Mouse (Mus musculus) ovary, adult 10 weeks (tissue): ENCODE data around the gene Gm5157. TPM values are rescaled to one million over a fixed set of nuclear protein-coding genes. Genes with fewer than 3 reads are reported as not detected.

Experiments
- polyA plus RNA-seq: library from polyadenylated mRNA; stranded (reverse); fragments of 350-450 nt; fragmentation: Illumina TruSeq; extraction: RNeasy Lipid Tissue Mini Kit (QIAGEN cat#74804); gene quantifications from one replicate; pipeline ENCODE4 v1.2.3, GENCODE M21; 2014

Gm5157 gene
- not detected for polyA plus RNA-seq

GRCm38 (mm10) chr7:21190323-21190722 lies at the start of gene Gm5157:
TSS of gene Gm5157 (minus strand) at chr7:21190423.

GRCm38 (mm10) chr7:21161885-21162284 lies 28.3 kb downstream of the Gm5157 start, which contains the start of gene Vmn1r123:
TSS of gene Vmn1r123 (plus strand) at chr7:21162185.

Other genes starting within 250 kb of the Gm5157 start
- gene Vmn1r119, start 178.0 kb downstream of the Gm5157 start, polyA plus RNA-seq = not detected
- gene Vmn1r120, start 136.6 kb downstream of the Gm5157 start, polyA plus RNA-seq = not detected
- gene Vmn1r121, start 91.9 kb downstream of the Gm5157 start, polyA plus RNA-seq = not detected
- gene Vmn1r122, start 56.3 kb downstream of the Gm5157 start, polyA plus RNA-seq = not detected
- gene Vmn1r123, start 28.2 kb downstream of the Gm5157 start, polyA plus RNA-seq = not detected
- gene Vmn1r124, start 70.2 kb upstream of the Gm5157 start, polyA plus RNA-seq = not detected
- not detected for gene Vmn1r125, start 81.8 kb upstream of the Gm5157 start, polyA plus RNA-seq
- gene Vmn1r126, start 111.0 kb upstream of the Gm5157 start, polyA plus RNA-seq = not detected
- gene Vmn1r127, start 129.4 kb upstream of the Gm5157 start, polyA plus RNA-seq = not detected
- not detected for gene Vmn1r128, start 158.9 kb upstream of the Gm5157 start, polyA plus RNA-seq
- gene Vmn1r129, start 170.9 kb upstream of the Gm5157 start, polyA plus RNA-seq = not detected
- not detected for gene Gm6882, start 242.3 kb upstream of the Gm5157 start, polyA plus RNA-seq